In the genomic region with DNA sequence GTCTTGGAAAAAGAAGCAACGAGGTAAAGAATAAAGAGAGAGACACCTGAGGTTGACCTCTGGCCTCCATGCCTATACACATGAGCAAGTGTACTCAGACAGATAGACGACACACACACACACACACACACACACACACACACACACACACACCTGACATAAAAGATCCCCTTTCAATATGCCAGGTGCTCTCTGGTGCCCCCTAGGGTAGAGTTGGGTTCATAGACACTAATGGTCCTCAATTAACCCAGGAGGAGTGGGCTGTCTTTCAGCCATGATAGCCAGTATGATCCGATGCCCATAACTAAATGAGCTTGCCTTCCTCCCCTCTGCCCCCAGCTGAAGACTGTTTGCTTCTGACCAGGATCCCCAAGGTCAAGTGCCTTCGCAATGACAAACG, we compare ENCODE assay signal across 8 mouse cellular contexts. TPM values are rescaled to one million over a fixed set of nuclear protein-coding genes. Genes with fewer than 3 reads are reported as not detected.
DNase-seq lines count a peak whose midpoint lies in the region; ATAC-seq lines count a peak whose summit lies in the region.

No protein-coding gene starts in this region.

- WGBS in intestine, embryonic 15.5 days = 73% methylated on average over 5 of the region's 5 CpGs
- WGBS in hindbrain, embryonic 13.5 days = 71% methylated on average over 5 of the region's 5 CpGs

- H3K4me2 ChIP-seq in intestine, embryonic 15.5 days (replicated peaks) = no peak overlapping the region
- no peak overlapping the region for H3K4me2 ChIP-seq in hindbrain, embryonic 13.5 days

- no peak for ATAC-seq in intestine, embryonic 15.5 days
- ATAC-seq in hindbrain, embryonic 13.5 days (ENCODE audit: low FRiP score) = no peak

- peak; percentile 25 for DNase-seq in kidney, adult 18-20 months
- DNase-seq in kidney, adult 11 months = no peak
- peak; percentile 13 for DNase-seq in 3T3-L1 (ENCODE audit: low read depth, low spot score)
- peak; percentile 26 for DNase-seq in CD4-positive helper T cell, adult 2 months (ENCODE audit: low read depth, low spot score)
- peak; percentile 55 to 63 for DNase-seq in cerebellum, adult 18-20 months
- DNase-seq in lung, postnatal 10 days = peak; percentile 59

- no peaks in the 10 kb centered on the region for H3K27me3 ChIP-seq in intestine, embryonic 15.5 days (replicated peaks)
- H3K27me3 ChIP-seq in hindbrain, embryonic 13.5 days = no peaks in the 10 kb centered on the region

- H3K4me3 ChIP-seq in intestine, embryonic 15.5 days (replicated peaks) = no peak overlapping the region
- H3K4me3 ChIP-seq in hindbrain, embryonic 13.5 days = no peak overlapping the region

- H3K27ac ChIP-seq in intestine, embryonic 15.5 days = no peak overlapping the region
- H3K27ac ChIP-seq in hindbrain, embryonic 13.5 days = no peak overlapping the region

- H3K9me3 ChIP-seq in intestine, embryonic 15.5 days = no peaks in the 10 kb centered on the region
- H3K9me3 ChIP-seq in hindbrain, embryonic 13.5 days = no peaks in the 10 kb centered on the region

- no peaks in the 10 kb centered on the region for H3K36me3 ChIP-seq in intestine, embryonic 15.5 days
- peaks cover 8% of the 10 kb centered on the region for H3K36me3 ChIP-seq in hindbrain, embryonic 13.5 days

- H3K9ac ChIP-seq in intestine, embryonic 15.5 days = no peak overlapping the region
- no peak overlapping the region for H3K9ac ChIP-seq in hindbrain, embryonic 13.5 days

- H3K4me1 ChIP-seq in intestine, embryonic 15.5 days (replicated peaks) = peaks cover 4% of the 10 kb centered on the region; the same call in 1 of the 2 replicates
- peaks cover 14% of the 10 kb centered on the region for H3K4me1 ChIP-seq in hindbrain, embryonic 13.5 days (replicated peaks)

RNA-seq across cellular contexts. Expression of gene Galnt16, which starts 59.0 kb away (rescaled TPM):
- 8.9 and 9.2 TPM in 2 replicates for polyA plus RNA-seq in intestine, embryonic 15.5 days (2015; fragmentation: Nextera tagmentation; extraction: Ambion mirVana)
- polyA plus RNA-seq in hindbrain, embryonic 13.5 days (2015; fragmentation: Nextera tagmentation; extraction: Ambion mirVana) = 29.1 and 30.7 TPM in 2 replicates
